Mouse (Mus musculus): ENCODE measurements around the gene Wdr5. TPM values are rescaled to one million over a fixed set of nuclear protein-coding genes. Genes with fewer than 3 reads are reported as not detected.

Gene Wdr5
- polyA plus RNA-seq, 1 experiment from 2014 or later, result 70.5 TPM

GRCm38 (mm10) chr2:27547326-27547725 lies 32.4 kb downstream of the Wdr5 start:
- Histone ChIP-seq H3K9ac (replicated peaks; ENCODE audit: low read length) (no peak overlapping the region), H3K36me3 (ENCODE audit: insufficient read depth, low read length) (no peaks in the 10 kb centered on the region), H3K9me3 (ENCODE audit: low read length) (peaks cover 9% of the 10 kb centered on the region; the same call in 1 of the 2 replicates), H3K4me3 (ENCODE audit: low read length) (no peak overlapping the region), H3K4me1 (ENCODE audit: insufficient read depth, low read length) (no peaks in the 10 kb centered on the region), H3K27me3 (ENCODE audit: insufficient read depth, low read length) (no peaks in the 10 kb centered on the region), H3K4me2 (replicated peaks; ENCODE audit: low read depth, low read length) (no peak overlapping the region), H3K27ac (ENCODE audit: low read length) (no peak overlapping the region)
- WGBS, result 36% methylated on average over 1 of the region's 1 CpGs
- no peak for ATAC-seq (ENCODE audit: low FRiP score, low TSS enrichment)

- H3K4me3 ChIP-seq (ENCODE audit: low read length), result no peak overlapping the region
- H3K36me3 ChIP-seq (ENCODE audit: insufficient read depth, low read length), result no peaks in the 10 kb centered on the region
- no peaks in the 10 kb centered on the region for H3K27me3 ChIP-seq (ENCODE audit: insufficient read depth, low read length)
- H3K9ac ChIP-seq (replicated peaks; ENCODE audit: low read length), result no peak overlapping the region
- peaks cover 2% of the 10 kb centered on the region; the same call in 1 of the 2 replicates for H3K4me1 ChIP-seq (ENCODE audit: insufficient read depth, low read length)
- no peak for ATAC-seq (ENCODE audit: low FRiP score, low TSS enrichment)
- H3K4me2 ChIP-seq (replicated peaks; ENCODE audit: low read depth, low read length), result no peak overlapping the region
- H3K27ac ChIP-seq (ENCODE audit: low read length), result no peak overlapping the region
- WGBS, result 92% methylated on average over 2 of the region's 2 CpGs
- H3K9me3 ChIP-seq (ENCODE audit: low read length), result peaks cover 9% of the 10 kb centered on the region; the same call in 1 of the 2 replicates
Observed at GRCm38 (mm10) chr2:27547986-27548385, 33.0 kb downstream of the Wdr5 start.

- Histone ChIP-seq H3K36me3 (ENCODE audit: insufficient read depth, low read length) (no peaks in the 10 kb centered on the region), H3K27me3 (ENCODE audit: insufficient read depth, low read length) (no peaks in the 10 kb centered on the region), H3K27ac (ENCODE audit: low read length) (no peak overlapping the region), H3K4me3 (ENCODE audit: low read length) (no peak overlapping the region), H3K4me1 (ENCODE audit: insufficient read depth, low read length) (peaks cover 4% of the 10 kb centered on the region; the same call in 1 of the 2 replicates), H3K9ac (replicated peaks; ENCODE audit: low read length) (no peak overlapping the region), H3K4me2 (replicated peaks; ENCODE audit: low read depth, low read length) (no peak overlapping the region), H3K9me3 (ENCODE audit: low read length) (peaks cover 9% of the 10 kb centered on the region; the same call in 1 of the 2 replicates)
- WGBS, result 86% methylated on average over 1 of the region's 1 CpGs
- 0 out of 2 replicates have a peak, but pooled peaks have one; percentile 46 for ATAC-seq (ENCODE audit: low FRiP score, low TSS enrichment)
Observed at GRCm38 (mm10) chr2:27548664-27549369, 33.9 kb downstream of the Wdr5 start.

GRCm38 (mm10) chr2:27552620-27553287 lies 37.8 kb downstream of the Wdr5 start:
- 16% methylated on average over 7 of the region's 7 CpGs for WGBS
- Histone ChIP-seq H3K9ac (replicated peaks; ENCODE audit: low read length) (no peak overlapping the region), H3K4me2 (replicated peaks; ENCODE audit: low read depth, low read length) (no peak overlapping the region), H3K27me3 (ENCODE audit: insufficient read depth, low read length) (no peaks in the 10 kb centered on the region), H3K36me3 (ENCODE audit: insufficient read depth, low read length) (no peaks in the 10 kb centered on the region), H3K27ac (ENCODE audit: low read length) (no peak overlapping the region), H3K4me3 (ENCODE audit: low read length) (no peak overlapping the region), H3K9me3 (ENCODE audit: low read length) (peaks cover 5% of the 10 kb centered on the region; the same call in 1 of the 2 replicates), H3K4me1 (ENCODE audit: insufficient read depth, low read length) (peaks cover 11% of the 10 kb centered on the region; the same call in 1 of the 2 replicates)
- peak; percentile 17; the same call in 1 of the 2 replicates for ATAC-seq (ENCODE audit: low FRiP score, low TSS enrichment)

GRCm38 (mm10) chr2:27554308-27554707 lies 39.4 kb downstream of the Wdr5 start:
- ATAC-seq (ENCODE audit: low FRiP score, low TSS enrichment), result peak; percentile 67; the same call in 1 of the 2 replicates
- peaks cover 11% of the 10 kb centered on the region; the same call in 1 of the 2 replicates for H3K4me1 ChIP-seq (ENCODE audit: insufficient read depth, low read length)
- no peaks in the 10 kb centered on the region for H3K9me3 ChIP-seq (ENCODE audit: low read length)
- H3K4me2 ChIP-seq (replicated peaks; ENCODE audit: low read depth, low read length), result no peak overlapping the region
- H3K9ac ChIP-seq (replicated peaks; ENCODE audit: low read length), result no peak overlapping the region
- H3K4me3 ChIP-seq (ENCODE audit: low read length), result no peak overlapping the region
- H3K27ac ChIP-seq (ENCODE audit: low read length), result peak overlapping the region; percentile 67; the same call in 1 of the 2 replicates
- WGBS, result 63% methylated on average over 9 of the region's 9 CpGs
- no peaks in the 10 kb centered on the region for H3K27me3 ChIP-seq (ENCODE audit: insufficient read depth, low read length)
- no peaks in the 10 kb centered on the region for H3K36me3 ChIP-seq (ENCODE audit: insufficient read depth, low read length)

- no peak overlapping the region for H3K4me3 ChIP-seq (ENCODE audit: low read length)
- H3K4me2 ChIP-seq (replicated peaks; ENCODE audit: low read depth, low read length), result no peak overlapping the region
- H3K27ac ChIP-seq (ENCODE audit: low read length), result no peak overlapping the region
- WGBS, result 86% methylated on average over 6 of the region's 6 CpGs
- H3K4me1 ChIP-seq (ENCODE audit: insufficient read depth, low read length), result peaks cover 11% of the 10 kb centered on the region; the same call in 1 of the 2 replicates
- H3K36me3 ChIP-seq (ENCODE audit: insufficient read depth, low read length), result no peaks in the 10 kb centered on the region
- no peak overlapping the region for H3K9ac ChIP-seq (replicated peaks; ENCODE audit: low read length)
- no peaks in the 10 kb centered on the region for H3K9me3 ChIP-seq (ENCODE audit: low read length)
- ATAC-seq (ENCODE audit: low FRiP score, low TSS enrichment), result no peak
- H3K27me3 ChIP-seq (ENCODE audit: insufficient read depth, low read length), result no peaks in the 10 kb centered on the region
Observed at GRCm38 (mm10) chr2:27556921-27557320, 42.0 kb downstream of the Wdr5 start.

GRCm38 (mm10) chr2:27560708-27561123 lies 45.8 kb downstream of the Wdr5 start:
- no peaks in the 10 kb centered on the region; the same call in 1 of the 2 replicates for H3K27me3 ChIP-seq (ENCODE audit: insufficient read depth, low read length)
- ATAC-seq (ENCODE audit: low FRiP score, low TSS enrichment), result no peak
- no peaks in the 10 kb centered on the region; the same call in 1 of the 2 replicates for H3K4me1 ChIP-seq (ENCODE audit: insufficient read depth, low read length)
- no peak overlapping the region for H3K27ac ChIP-seq (ENCODE audit: low read length)
- no peak overlapping the region for H3K9ac ChIP-seq (replicated peaks; ENCODE audit: low read length)
- H3K36me3 ChIP-seq (ENCODE audit: insufficient read depth, low read length), result no peaks in the 10 kb centered on the region
- WGBS, result 74% methylated on average over 7 of the region's 7 CpGs
- no peak overlapping the region for H3K4me3 ChIP-seq (ENCODE audit: low read length)
- H3K4me2 ChIP-seq (replicated peaks; ENCODE audit: low read depth, low read length), result no peak overlapping the region
- H3K9me3 ChIP-seq (ENCODE audit: low read length), result no peaks in the 10 kb centered on the region

GRCm38 (mm10) chr2:27561159-27561558 lies 46.2 kb downstream of the Wdr5 start:
- no peak for ATAC-seq (ENCODE audit: low FRiP score, low TSS enrichment)
- Histone ChIP-seq H3K4me2 (replicated peaks; ENCODE audit: low read depth, low read length) (no peak overlapping the region), H3K9me3 (ENCODE audit: low read length) (no peaks in the 10 kb centered on the region), H3K9ac (replicated peaks; ENCODE audit: low read length) (no peak overlapping the region), H3K36me3 (ENCODE audit: insufficient read depth, low read length) (no peaks in the 10 kb centered on the region), H3K27me3 (ENCODE audit: insufficient read depth, low read length) (no peaks in the 10 kb centered on the region; the same call in 1 of the 2 replicates), H3K4me3 (ENCODE audit: low read length) (no peak overlapping the region), H3K27ac (ENCODE audit: low read length) (no peak overlapping the region), H3K4me1 (ENCODE audit: insufficient read depth, low read length) (no peaks in the 10 kb centered on the region; the same call in 1 of the 2 replicates)
- WGBS, result 67% methylated on average over 1 of the region's 1 CpGs

- no peaks in the 10 kb centered on the region for H3K36me3 ChIP-seq (ENCODE audit: insufficient read depth, low read length)
- no peak for ATAC-seq (ENCODE audit: low FRiP score, low TSS enrichment)
- no peaks in the 10 kb centered on the region; the same call in 1 of the 2 replicates for H3K4me1 ChIP-seq (ENCODE audit: insufficient read depth, low read length)
- no peak overlapping the region for H3K27ac ChIP-seq (ENCODE audit: low read length)
- no peak overlapping the region for H3K4me2 ChIP-seq (replicated peaks; ENCODE audit: low read depth, low read length)
- H3K27me3 ChIP-seq (ENCODE audit: insufficient read depth, low read length), result no peaks in the 10 kb centered on the region; the same call in 1 of the 2 replicates
- H3K4me3 ChIP-seq (ENCODE audit: low read length), result no peak overlapping the region
- no peaks in the 10 kb centered on the region for H3K9me3 ChIP-seq (ENCODE audit: low read length)
- 87% methylated on average over 3 of the region's 3 CpGs for WGBS
- H3K9ac ChIP-seq (replicated peaks; ENCODE audit: low read length), result no peak overlapping the region
Observed at GRCm38 (mm10) chr2:27561829-27562228, 46.9 kb downstream of the Wdr5 start.
